Comparison of ENCODE assay signal across 9 mouse cellular contexts in genomic region chr11:7199736-7200392, GRCm38 (mm10). TPM values are rescaled to one million over a fixed set of nuclear protein-coding genes. Genes with fewer than 3 reads are reported as not detected.
DNase-seq lines count a peak whose midpoint lies in the region; ATAC-seq lines count a peak whose summit lies in the region.
"Had no signal": no experiment of that assay in that cellular context is flagged by ENCODE, and none has a peak within 500 bp of the region (broad histone marks: within the 10 kb centered on the region; RNA-seq: fewer than 3 reads in every experiment).

No protein-coding gene starts in this region.

- no peaks in the 10 kb centered on the region for H3K27me3 ChIP-seq in limb, embryonic 11.5 days (ENCODE audit: control insufficient read depth, insufficient read depth, low read length)
- no peaks in the 10 kb centered on the region for H3K27me3 ChIP-seq in limb, embryonic 10.5 days (ENCODE audit: low read depth, poor library complexity, severe bottlenecking)
- H3K27me3 ChIP-seq in liver, embryonic 15.5 days, result no peaks in the 10 kb centered on the region
- H3K27me3 ChIP-seq: lung, embryonic 15.5 days had no signal

- no peak overlapping the region for H3K27ac ChIP-seq in limb, embryonic 11.5 days (replicated peaks; ENCODE audit: low read depth, low read length)
- no peak overlapping the region for H3K27ac ChIP-seq in limb, embryonic 10.5 days
- no peak overlapping the region for H3K27ac ChIP-seq in liver, embryonic 15.5 days (replicated peaks)

- H3K9me3 ChIP-seq in limb, embryonic 11.5 days (ENCODE audit: control insufficient read depth, low read length), result no peaks in the 10 kb centered on the region
- H3K9me3 ChIP-seq in limb, embryonic 10.5 days (replicated peaks), result no peaks in the 10 kb centered on the region
- H3K9me3 ChIP-seq in liver, embryonic 15.5 days (replicated peaks), result no peaks in the 10 kb centered on the region
- H3K9me3 ChIP-seq: lung, embryonic 15.5 days had no signal

- intact Hi-C loops in heart, postnatal 14 days (cut with DNase I), result no loop called here

- no peak overlapping the region for H3K4me2 ChIP-seq in limb, embryonic 11.5 days (ENCODE audit: low read depth, severe bottlenecking)
- H3K4me2 ChIP-seq in liver, embryonic 15.5 days, result peak overlapping the region; percentile 34
- H3K4me2 ChIP-seq: lung, embryonic 15.5 days had no signal

- no peaks in the 10 kb centered on the region for H3K4me1 ChIP-seq in limb, embryonic 11.5 days (ENCODE audit: control insufficient read depth, insufficient read depth, low read length)
- 0 out of 2 replicates have a peak, but pooled peaks cover 8% of the 10 kb centered on the region for H3K4me1 ChIP-seq in limb, embryonic 10.5 days
- H3K4me1 ChIP-seq in liver, embryonic 15.5 days (replicated peaks), result no peaks in the 10 kb centered on the region
- H3K4me1 ChIP-seq: lung, embryonic 15.5 days had no signal

- H3K36me3 ChIP-seq in limb, embryonic 11.5 days (ENCODE audit: control insufficient read depth, insufficient read depth, low read length), result no peaks in the 10 kb centered on the region
- no peaks in the 10 kb centered on the region for H3K36me3 ChIP-seq in limb, embryonic 10.5 days
- no peaks in the 10 kb centered on the region for H3K36me3 ChIP-seq in liver, embryonic 15.5 days (replicated peaks)
- H3K36me3 ChIP-seq: lung, embryonic 15.5 days had no signal

- ATAC-seq in limb, embryonic 11.5 days (ENCODE audit: insufficient number of reproducible peaks, low FRiP score, low TSS enrichment, low read depth), result no peak
- no peak for ATAC-seq in liver, embryonic 15.5 days (ENCODE audit: insufficient read depth)

- H3K9ac ChIP-seq in limb, embryonic 11.5 days (ENCODE audit: low read length), result no peak overlapping the region
- no peak overlapping the region for H3K9ac ChIP-seq in liver, embryonic 15.5 days
- H3K9ac ChIP-seq: lung, embryonic 15.5 days had no signal

- peak; percentile 65 for DNase-seq in limb, embryonic 11.5 days (ENCODE audit: low spot score)
- DNase-seq in limb, embryonic 10.5 days (ENCODE audit: low spot score), result no peak
- peak; percentile 79 for DNase-seq in R1 (ENCODE audit: low read depth, low spot score)
- DNase-seq in c-Kit-positive CD71-positive TER-119-negative erythroid progenitor cells, embryonic 14.5 days (ENCODE audit: low read depth), result peak; percentile 32
- DNase-seq in heart, postnatal 14 days, result peak; percentile 47 to 72
- peak; percentile 60 for DNase-seq in right cerebral cortex, postnatal 4 days
- DNase-seq in urinary bladder, postnatal 10 days (ENCODE audit: low spot score), result no peak

- whole genome bisulfite sequencing in limb, embryonic 11.5 days, result 54% methylated on average over 14 of the region's 14 CpGs
- 55% methylated on average over 14 of the region's 14 CpGs for WGBS in limb, embryonic 10.5 days
- 36% methylated on average over 14 of the region's 14 CpGs for WGBS in liver, embryonic 15.5 days (ENCODE audit: insufficient replicate concordance)

- no peak overlapping the region for H3K4me3 ChIP-seq in limb, embryonic 11.5 days (ENCODE audit: low read depth, low read length)
- H3K4me3 ChIP-seq in limb, embryonic 10.5 days, result no peak overlapping the region
- peak overlapping the region; percentile 44; the same call in 1 of the 2 replicates for H3K4me3 ChIP-seq in liver, embryonic 15.5 days (replicated peaks)
- H3K4me3 ChIP-seq: lung, embryonic 15.5 days had no signal

RNA-seq across cellular contexts. Expression of gene Igfbp1, which starts 2.3 kb away (rescaled TPM):
- 0.37 and 0.40 TPM in 2 replicates for polyA plus RNA-seq in limb, embryonic 11.5 days (2014; fragmentation: Nextera tagmentation; extraction: Ambion mirVana)
- polyA plus RNA-seq in limb, embryonic 10.5 days (2016; fragmentation: Nextera tagmentation; extraction: Ambion mirVana), result 0.21 TPM in 1 of 2 replicates, not detected in the other
- total RNA-seq in heart, postnatal 14 days (2021), result not detected
- polyA plus RNA-seq in liver, embryonic 15.5 days (2015; fragmentation: Nextera tagmentation; extraction: Ambion mirVana), result 170 and 287 TPM in 2 replicates

RNA-seq across cellular contexts. Expression of gene Gm11985, which starts 11.5 kb away (rescaled TPM):
- polyA plus RNA-seq in limb, embryonic 11.5 days (2014; fragmentation: Nextera tagmentation; extraction: Ambion mirVana), result not detected in 2 replicates
- polyA plus RNA-seq in limb, embryonic 10.5 days (2016; fragmentation: Nextera tagmentation; extraction: Ambion mirVana), result not detected in 2 replicates
- total RNA-seq in heart, postnatal 14 days (2021), result not detected
- not detected in 2 replicates for polyA plus RNA-seq in liver, embryonic 15.5 days (2015; fragmentation: Nextera tagmentation; extraction: Ambion mirVana)
- polyA plus RNA-seq: lung, embryonic 15.5 days had no signal

RNA-seq across cellular contexts. Expression of gene Igfbp3, which starts 13.9 kb away (rescaled TPM):
- polyA plus RNA-seq in limb, embryonic 11.5 days (2014; fragmentation: Nextera tagmentation; extraction: Ambion mirVana), result 69.4 and 73.0 TPM in 2 replicates
- 37.3 and 51.1 TPM in 2 replicates for polyA plus RNA-seq in limb, embryonic 10.5 days (2016; fragmentation: Nextera tagmentation; extraction: Ambion mirVana)
- 10 to 100 TPM; 34.1 to 43.8 TPM for total RNA-seq in heart, postnatal 14 days (2021)
- polyA plus RNA-seq in liver, embryonic 15.5 days (2015; fragmentation: Nextera tagmentation; extraction: Ambion mirVana), result 18.9 and 19.5 TPM in 2 replicates

Comparison
In these comparisons a context has a peak if more than half of its experiments do, and no peak if none do; other contexts are left out.
1. DNase-seq: peak in limb, embryonic 11.5 days (single experiment), R1 (single experiment), c-Kit-positive CD71-positive TER-119-negative erythroid progenitor cells, embryonic 14.5 days (single experiment), heart, postnatal 14 days (2 of 2) and right cerebral cortex, postnatal 4 days (single experiment); none in limb, embryonic 10.5 days (single experiment) and urinary bladder, postnatal 10 days (single experiment).
2. RNA of gene Igfbp1, which starts 2.3 kb away (polyA plus RNA-seq): 170 to 287 TPM in liver, embryonic 15.5 days; 0.37 to 0.40 TPM in limb, embryonic 11.5 days and 0.21 TPM in limb, embryonic 10.5 days; every median in the first group is over 100 times any median in the second.